Comparison of ENCODE assay signal across 8 mouse cellular contexts in genomic region chr10:128082477-128082808, GRCm38 (mm10). TPM values are rescaled to one million over a fixed set of nuclear protein-coding genes. Genes with fewer than 3 reads are reported as not detected.
DNase-seq lines count a peak whose midpoint lies in the region; ATAC-seq and TF ChIP-seq lines count a peak whose summit lies in the region.

No protein-coding gene starts in this region.

- DNase-seq in cerebellum, adult 2 months, result no peak
- DNase-seq in lung, postnatal 0 days (ENCODE audit: low spot score), result no peak
- no peak for DNase-seq in lung, postnatal 25 days (ENCODE audit: low spot score)
- no peak for DNase-seq in limb, embryonic 11.5 days (ENCODE audit: low spot score)
- no peak for DNase-seq in gastrocnemius, postnatal 4 days (ENCODE audit: low spot score in 2 of 2)

- H3K4me3 ChIP-seq in cerebellum, adult 2 months (replicated peaks; ENCODE audit: insufficient read depth, low read depth, low read length), result peak overlapping the region; percentile 80
- peak overlapping the region; percentile 53 for H3K4me3 ChIP-seq in lung, postnatal 0 days (ENCODE audit: low read depth, low read length)
- H3K4me3 ChIP-seq in limb, embryonic 11.5 days (ENCODE audit: low read depth, low read length), result peak overlapping the region; percentile 99
- peak overlapping the region; percentile 83 for H3K4me3 ChIP-seq in small intestine, adult 2 months (ENCODE audit: low read depth, low read length)

- peak overlapping the region; percentile 94 for H3K27ac ChIP-seq in cerebellum, adult 2 months (ENCODE audit: insufficient read depth, low read length)
- peak overlapping the region; percentile 71 for H3K27ac ChIP-seq in lung, postnatal 0 days (ENCODE audit: low read length)
- H3K27ac ChIP-seq in limb, embryonic 11.5 days (replicated peaks; ENCODE audit: low read depth, low read length), result no peak overlapping the region
- H3K27ac ChIP-seq in small intestine, adult 2 months (ENCODE audit: insufficient read depth, low read depth, low read length), result peak overlapping the region; percentile 91

- TF ChIP-seq POLR2A in cerebellum, adult 2 months (IDR thresholded peaks at IDR 0.05; ENCODE audit: borderline replicate concordance, insufficient read depth, low read length), result no peak
- TF ChIP-seq POLR2A in small intestine, adult 2 months (IDR thresholded peaks at IDR 0.05; ENCODE audit: low read depth, low read length), result no peak

- WGBS in cerebellum, adult 2 months, result 8% methylated on average over 9 of the region's 9 CpGs
- WGBS in lung, postnatal 0 days, result 5% methylated on average over 9 of the region's 9 CpGs
- 17% methylated on average over 9 of the region's 9 CpGs for whole genome bisulfite sequencing in limb, embryonic 11.5 days
- WGBS in small intestine, adult 2 months, result 4% methylated on average over 9 of the region's 9 CpGs

- H3K36me3 ChIP-seq in lung, postnatal 0 days (ENCODE audit: insufficient read depth, low read length), result peaks cover 19% of the 10 kb centered on the region
- peaks cover 22% of the 10 kb centered on the region for H3K36me3 ChIP-seq in limb, embryonic 11.5 days (ENCODE audit: control insufficient read depth, insufficient read depth, low read length)
- peaks cover 33% of the 10 kb centered on the region for H3K36me3 ChIP-seq in small intestine, adult 2 months (ENCODE audit: control insufficient read depth, insufficient read depth, low read length)

- no peak for TF ChIP-seq CTCF in cerebellum, adult 2 months (IDR thresholded peaks at IDR 0.05; ENCODE audit: borderline replicate concordance, insufficient read depth, low read depth, low read length)
- no peak for TF ChIP-seq CTCF in lung, postnatal 0 days (IDR thresholded peaks at IDR 0.05)
- no peak for TF ChIP-seq CTCF in small intestine, adult 2 months (IDR thresholded peaks at IDR 0.05; ENCODE audit: extremely low read depth, insufficient read length, insufficient replicate concordance, low read depth, low read length)

- H3K4me1 ChIP-seq in cerebellum, adult 2 months (ENCODE audit: control insufficient read depth, insufficient read depth, low read length), result peaks cover 10% of the 10 kb centered on the region; the same call in 1 of the 2 replicates
- H3K4me1 ChIP-seq in lung, postnatal 0 days (ENCODE audit: insufficient read depth, low read depth, low read length), result peaks cover 11% of the 10 kb centered on the region
- H3K4me1 ChIP-seq in limb, embryonic 11.5 days (ENCODE audit: control insufficient read depth, insufficient read depth, low read length), result 0 out of 2 replicates have a peak, but pooled peaks cover 2% of the 10 kb centered on the region
- H3K4me1 ChIP-seq in small intestine, adult 2 months (ENCODE audit: control insufficient read depth, insufficient read depth, insufficient read length, low read length), result peaks cover 5% of the 10 kb centered on the region; the same call in 1 of the 2 replicates

- H3K27me3 ChIP-seq in cerebellum, adult 2 months (ENCODE audit: control insufficient read depth, insufficient read depth, low read length), result no peaks in the 10 kb centered on the region
- no peaks in the 10 kb centered on the region for H3K27me3 ChIP-seq in lung, postnatal 0 days (replicated peaks; ENCODE audit: insufficient read depth, low read length)
- no peaks in the 10 kb centered on the region for H3K27me3 ChIP-seq in limb, embryonic 11.5 days (ENCODE audit: control insufficient read depth, insufficient read depth, low read length)
- H3K27me3 ChIP-seq in small intestine, adult 2 months (ENCODE audit: control insufficient read depth, insufficient read depth, low read length), result no peaks in the 10 kb centered on the region

- no peaks in the 10 kb centered on the region for H3K9me3 ChIP-seq in lung, postnatal 0 days (ENCODE audit: low read length)
- no peaks in the 10 kb centered on the region for H3K9me3 ChIP-seq in limb, embryonic 11.5 days (ENCODE audit: control insufficient read depth, low read length)

- peak overlapping the region; percentile 73 for H3K4me2 ChIP-seq in lung, postnatal 0 days (replicated peaks; ENCODE audit: low read depth, low read length)
- H3K4me2 ChIP-seq in limb, embryonic 11.5 days (ENCODE audit: low read depth, severe bottlenecking), result peak overlapping the region; percentile 51

- peak overlapping the region; percentile 44 for H3K9ac ChIP-seq in lung, postnatal 0 days (replicated peaks; ENCODE audit: low read depth)
- H3K9ac ChIP-seq in limb, embryonic 11.5 days (ENCODE audit: low read length), result peak overlapping the region; percentile 56

- ATAC-seq in cerebellum, adult (ENCODE audit: insufficient number of reproducible peaks, low FRiP score, low TSS enrichment), result no peak
- ATAC-seq in lung, postnatal 0 days, result no peak
- ATAC-seq in limb, embryonic 11.5 days (ENCODE audit: insufficient number of reproducible peaks, low FRiP score, low TSS enrichment, low read depth), result no peak
- ATAC-seq in inflammation-experienced regulatory T-cells, adult 6 months, result no peak

- no peak for TF ChIP-seq EP300 in lung, postnatal 0 days (IDR thresholded peaks at IDR 0.05)

RNA-seq across cellular contexts. Expression of gene Atp5b, which starts 0.6 kb away (rescaled TPM):
- polyA plus RNA-seq in cerebellum, adult 2 months (2012; rRNA removed), result 2,153 and 2,193 TPM in 2 replicates
- 1,155 and 1,171 TPM in 2 replicates for polyA plus RNA-seq in lung, postnatal 0 days (2015; fragmentation: Nextera tagmentation; extraction: Ambion mirVana)
- polyA plus RNA-seq in limb, embryonic 11.5 days (2014; fragmentation: Nextera tagmentation; extraction: Ambion mirVana), result 2,292 and 2,394 TPM in 2 replicates
- 4,528 and 5,521 TPM in 2 replicates for polyA plus RNA-seq in small intestine, adult 2 months (2012; rRNA removed)
- 1,000 to 10,000 TPM; 3,386 to 3,414 TPM for total RNA-seq in gastrocnemius, postnatal 4 days (2021)
- polyA plus RNA-seq in inflammation-experienced regulatory T-cells, adult 6 months (2017; shearing (Covaris generic)), result 100 to 1,000 TPM; 459 to 529 (median 464) TPM

RNA-seq across cellular contexts. Expression of gene Baz2a, which starts 8.9 kb away (rescaled TPM):
- polyA plus RNA-seq in cerebellum, adult 2 months (2012; rRNA removed), result 42.9 and 45.2 TPM in 2 replicates
- 11.2 and 11.4 TPM in 2 replicates for polyA plus RNA-seq in lung, postnatal 0 days (2015; fragmentation: Nextera tagmentation; extraction: Ambion mirVana)
- polyA plus RNA-seq in limb, embryonic 11.5 days (2014; fragmentation: Nextera tagmentation; extraction: Ambion mirVana), result 16.7 and 17.1 TPM in 2 replicates
- polyA plus RNA-seq in small intestine, adult 2 months (2012; rRNA removed), result 14.1 and 30.8 TPM in 2 replicates
- 10 to 100 TPM; 24.4 to 24.8 TPM for total RNA-seq in gastrocnemius, postnatal 4 days (2021)
- polyA plus RNA-seq in inflammation-experienced regulatory T-cells, adult 6 months (2017; shearing (Covaris generic)), result 10 to 100 TPM; 37.9 to 63.7 (median 44.3) TPM

RNA-seq across cellular contexts. Expression of gene Ptges3, which starts 23.7 kb away (rescaled TPM):
- 69.9 and 75.5 TPM in 2 replicates for polyA plus RNA-seq in cerebellum, adult 2 months (2012; rRNA removed)
- polyA plus RNA-seq in lung, postnatal 0 days (2015; fragmentation: Nextera tagmentation; extraction: Ambion mirVana), result 239 and 259 TPM in 2 replicates
- polyA plus RNA-seq in limb, embryonic 11.5 days (2014; fragmentation: Nextera tagmentation; extraction: Ambion mirVana), result 631 and 646 TPM in 2 replicates
- polyA plus RNA-seq in small intestine, adult 2 months (2012; rRNA removed), result 27.7 and 38.1 TPM in 2 replicates
- total RNA-seq in gastrocnemius, postnatal 4 days (2021), result 100 to 1,000 TPM; 108 to 110 TPM
- 100 to 1,000 TPM; 186 to 360 (median 347) TPM for polyA plus RNA-seq in inflammation-experienced regulatory T-cells, adult 6 months (2017; shearing (Covaris generic))

RNA-seq across cellular contexts. Expression of gene Naca, which starts 47.1 kb away (rescaled TPM):
- 209 and 230 TPM in 2 replicates for polyA plus RNA-seq in cerebellum, adult 2 months (2012; rRNA removed)
- polyA plus RNA-seq in lung, postnatal 0 days (2015; fragmentation: Nextera tagmentation; extraction: Ambion mirVana), result 445 and 456 TPM in 2 replicates
- polyA plus RNA-seq in limb, embryonic 11.5 days (2014; fragmentation: Nextera tagmentation; extraction: Ambion mirVana), result 1,036 and 1,045 TPM in 2 replicates
- polyA plus RNA-seq in small intestine, adult 2 months (2012; rRNA removed), result 134 and 160 TPM in 2 replicates
- 100 to 1,000 TPM; 673 TPM for total RNA-seq in gastrocnemius, postnatal 4 days (2021)
- polyA plus RNA-seq in inflammation-experienced regulatory T-cells, adult 6 months (2017; shearing (Covaris generic)), result 1,000 to 10,000 TPM in 2 of 3 experiments, 100 to 1,000 TPM in 1; 923 to 1,212 (median 1,047) TPM
